Mouse (Mus musculus) cortical plate, adult 2 months (tissue): ENCODE results near the gene U2af1.

Experiments used
- CTCF ChIP-seq: fragments of 200-500 bp; IDR thresholded peaks from 2 replicates; pipeline ENCODE4 v1.5.1; 2011; ENCODE audit warnings: mild to moderate bottlenecking, control low read depth, low read length; ENCODE audit not compliant: insufficient read depth; ENCODE audit errors: extremely low read depth
- POLR2A ChIP-seq: fragments of 200-500 bp; IDR thresholded peaks from 2 replicates; pipeline ENCODE4 v1.6.1; 2011; ENCODE audit warnings: mild to moderate bottlenecking, low read length, control low read depth; ENCODE audit not compliant: insufficient read depth; ENCODE audit errors: extremely low read depth

GRCm38 (mm10) chr17:31660661-31661250, 2.1 kb upstream of the U2af1 start:
- TF ChIP-seq POLR2A, result no peak
- no peak for TF ChIP-seq CTCF
